Mouse (Mus musculus): ENCODE measurements around the gene Npcd.

GRCm38 (mm10) chr15:79765361-79765760, 68.7 kb downstream of the Npcd start:
- TF ChIP-seq CTCF (IDR thresholded peaks at IDR 0.05; ENCODE audit: control insufficient read depth, insufficient read depth, insufficient read length), result no peak
- no peak for TF ChIP-seq MAX (IDR thresholded peaks at IDR 0.05)
- TF ChIP-seq MYOD1 (IDR thresholded peaks at IDR 0.05; ENCODE audit: control insufficient read depth, insufficient read length, low read depth), result no peak
- TF ChIP-seq FOSL1 (IDR thresholded peaks at IDR 0.05; ENCODE audit: insufficient read depth, low read length, poor library complexity, severe bottlenecking), result no peak
- no peak for TF ChIP-seq CEBPB (IDR thresholded peaks at IDR 0.05; ENCODE audit: low read depth)
- no peak for TF ChIP-seq MYOG (IDR thresholded peaks at IDR 0.05; ENCODE audit: control insufficient read depth, extremely low read depth, insufficient read length)
- no peak for TF ChIP-seq USF1 (IDR thresholded peaks at IDR 0.05; ENCODE audit: low read depth)
